Mouse (Mus musculus) embryonic fibroblast, embryonic 13.5 days (primary cell): ENCODE measurements around the gene Lcn9. TPM values are rescaled to one million over a fixed set of nuclear protein-coding genes. Genes with fewer than 3 reads are reported as not detected.

ENCODE experiments used
- H3K27ac ChIP-seq: 2 replicates; pipeline ENCODE4 v1.5.1; 2012; ENCODE audit warnings: low read length, control low read depth, inconsistent platforms; ENCODE audit not compliant: insufficient read depth
- H3K4me1 ChIP-seq: 2 replicates; pipeline ENCODE4 v1.6.1; 2011; ENCODE audit warnings: low read length; ENCODE audit not compliant: control insufficient read depth, insufficient read depth
- H3K4me3 ChIP-seq: 2 replicates; pipeline ENCODE4 v1.5.1; 2011; ENCODE audit warnings: mild to moderate bottlenecking, control low read depth, low read length; ENCODE audit not compliant: insufficient read depth
- CTCF ChIP-seq: IDR thresholded peaks from 2 replicates; pipeline ENCODE4 v1.5.1; 2011; ENCODE audit warnings: mild to moderate bottlenecking, control low read depth, low read length, moderate library complexity, borderline replicate concordance; ENCODE audit not compliant: insufficient read depth
- POLR2A ChIP-seq: IDR thresholded peaks from 2 replicates; pipeline ENCODE4 v1.6.1; 2011; ENCODE audit warnings: low read depth, mild to moderate bottlenecking, control low read depth, low read length, moderate library complexity
- polyA plus RNA-seq: library from polyadenylated mRNA; stranded (reverse); fragments of >200 nt; gene quantifications from 2 replicates; pipeline ENCODE4 v1.2.4, GENCODE M21; 2011; ENCODE audit warnings: low read depth; ENCODE audit not compliant: missing spikeins, insufficient read length

The Lcn9 gene
- polyA plus RNA-seq, 1 experiment: not detected

DNA sequence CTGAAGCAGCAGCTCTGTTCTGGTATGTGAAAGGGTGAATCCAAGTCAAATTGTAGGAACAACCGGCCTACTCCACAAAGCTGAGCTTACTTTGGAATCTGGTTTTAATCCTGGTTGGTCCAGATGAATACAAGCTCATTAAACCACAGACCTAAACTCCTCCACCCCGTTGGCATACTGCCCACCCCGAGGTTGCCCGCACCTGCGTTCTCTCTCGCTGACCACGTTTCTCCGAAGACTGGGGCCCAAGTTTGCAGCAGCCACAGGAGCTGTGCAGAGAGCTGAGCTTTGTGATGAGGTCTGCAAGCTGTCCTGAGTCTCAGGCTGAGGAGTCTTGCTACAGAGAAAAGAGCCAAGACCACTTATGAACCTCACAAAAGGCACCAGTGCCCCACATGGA lies 23.6 kb downstream of the Lcn9 start:
- H3K4me1 ChIP-seq: no peaks in the 10 kb centered on the region
- TF ChIP-seq CTCF (no peak), POLR2A (no peak)
- no peak overlapping the region for H3K27ac ChIP-seq
- no peak overlapping the region for H3K4me3 ChIP-seq

DNA sequence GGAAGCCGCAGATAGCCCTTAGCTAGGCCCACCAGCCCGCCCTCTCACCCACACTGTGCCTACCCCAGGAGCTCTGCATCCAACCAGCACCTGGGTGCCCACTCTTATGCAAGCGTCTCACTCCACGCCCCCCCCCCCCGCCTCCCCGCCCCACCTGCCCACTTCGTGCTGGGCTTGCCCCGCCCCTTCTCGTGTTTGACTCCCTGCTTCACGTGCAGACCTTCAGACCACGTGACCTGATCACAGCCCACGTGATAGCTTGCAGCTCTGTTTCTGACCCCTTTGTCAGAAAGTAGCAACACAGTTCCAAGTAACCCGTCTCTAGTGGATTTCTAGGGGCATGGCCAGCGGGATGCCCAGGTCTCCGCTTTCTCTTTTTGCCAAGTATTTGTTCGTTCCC lies 24.3 kb downstream of the Lcn9 start, which contains the start of gene Sohlh1:
Gene Sohlh1 (minus strand): TSS at position 23 of the 400 bp plus-strand sequence.
- H3K4me1 ChIP-seq: no peaks in the 10 kb centered on the region
- no peak within 1 kb of the TSS for H3K27ac ChIP-seq
- TF ChIP-seq CTCF: no peak
- TF ChIP-seq POLR2A: no peak
- no peak within 1 kb of the TSS for H3K4me3 ChIP-seq

DNA sequence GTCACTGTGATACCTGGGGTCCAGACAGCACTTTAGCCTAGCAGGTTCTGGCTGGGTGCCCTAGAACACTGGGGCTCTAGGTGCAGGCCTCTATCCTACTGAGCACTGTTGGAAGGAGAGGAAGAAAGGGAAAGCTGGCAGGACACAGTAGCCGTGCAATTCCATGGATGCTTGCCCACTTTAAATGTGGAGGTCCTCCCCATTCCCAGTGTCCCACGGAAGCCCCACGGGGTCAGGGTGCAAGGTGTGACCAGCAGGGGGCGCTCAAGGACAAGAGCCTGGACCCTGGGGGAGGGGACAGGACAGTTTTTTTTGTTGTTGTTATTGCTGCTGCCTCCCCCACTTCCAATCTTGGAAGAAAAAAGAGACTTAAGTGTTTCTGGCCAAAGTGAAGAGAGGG lies 27.4 kb downstream of the Lcn9 start:
- no peaks in the 10 kb centered on the region for H3K4me1 ChIP-seq
- TF ChIP-seq POLR2A (no peak), CTCF (peak; percentile 31; the same call in 1 of the 2 replicates)
- H3K4me3 ChIP-seq: no peak overlapping the region

DNA sequence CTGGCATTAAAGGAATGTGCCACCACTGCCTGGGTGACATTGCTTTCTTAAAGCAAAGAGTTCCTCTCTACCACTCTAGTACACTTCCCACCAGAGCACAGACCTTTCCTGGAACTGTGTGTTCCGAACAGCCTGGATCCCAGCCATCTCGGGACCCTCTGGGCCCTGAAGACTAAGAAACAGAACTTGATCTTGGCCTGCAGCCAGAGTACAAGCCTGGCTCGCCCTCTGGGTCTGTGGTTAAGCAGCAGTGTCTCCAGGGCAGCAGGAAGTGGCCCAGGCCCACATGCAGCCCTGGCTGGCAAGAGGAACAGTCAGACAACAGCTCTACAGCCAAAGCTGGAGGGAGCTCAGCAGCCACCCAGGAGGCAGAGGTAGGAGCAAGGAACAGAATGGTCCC lies 29.7 kb downstream of the Lcn9 start:
- H3K4me1 ChIP-seq: no peaks in the 10 kb centered on the region
- no peak for TF ChIP-seq CTCF
- TF ChIP-seq POLR2A: no peak
- no peak overlapping the region for H3K27ac ChIP-seq
- no peak overlapping the region for H3K4me3 ChIP-seq

More for the DNA sequence above, 27.4 kb downstream of the Lcn9 start:
- no peak overlapping the region for H3K27ac ChIP-seq

DNA sequence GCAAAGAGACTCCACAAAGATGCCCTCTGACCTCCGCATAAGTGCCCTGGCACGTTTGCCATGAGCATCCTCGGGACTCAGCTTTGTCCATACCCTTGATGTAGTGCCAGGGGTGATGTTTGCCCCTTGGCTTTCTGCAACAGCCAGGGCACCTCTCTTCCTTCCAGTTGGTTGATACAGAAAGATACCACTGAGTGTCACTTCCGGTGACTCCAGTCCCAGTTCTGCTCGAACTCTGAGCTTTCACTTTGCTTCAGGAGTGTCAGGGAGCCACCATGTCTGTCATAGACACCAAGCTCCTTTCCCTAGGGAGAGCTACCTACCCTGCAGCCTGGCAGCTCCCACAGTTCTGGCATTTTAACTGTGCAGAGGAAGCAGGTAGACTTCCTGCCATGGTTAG lies 31.0 kb downstream of the Lcn9 start:
- Histone ChIP-seq H3K4me3 (no peak overlapping the region), H3K27ac (no peak overlapping the region), H3K4me1 (no peaks in the 10 kb centered on the region)
- TF ChIP-seq POLR2A: no peak
- no peak for TF ChIP-seq CTCF

DNA sequence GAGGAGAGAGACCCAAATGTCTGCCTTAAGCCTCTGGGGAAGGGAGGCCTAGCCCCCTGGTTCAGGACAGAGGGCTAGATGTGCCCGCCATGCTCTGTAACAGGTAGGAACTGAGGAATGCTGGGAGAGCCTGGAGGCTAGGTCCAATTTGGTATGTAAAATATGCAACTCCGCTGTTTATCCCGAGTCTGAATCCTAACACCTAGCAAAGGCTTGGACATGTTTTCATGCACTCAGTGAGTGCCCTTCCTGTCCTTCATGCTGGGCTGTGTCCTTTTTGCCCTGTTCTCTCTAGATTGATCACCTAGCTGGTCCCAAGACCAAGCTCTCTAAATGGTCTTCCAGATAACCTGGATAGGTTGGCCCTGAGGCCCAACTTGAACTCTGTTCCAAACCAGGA lies 36.9 kb downstream of the Lcn9 start:
- no peak overlapping the region for H3K27ac ChIP-seq
- no peak for TF ChIP-seq CTCF
- TF ChIP-seq POLR2A: no peak
- H3K4me3 ChIP-seq: no peak overlapping the region
- no peaks in the 10 kb centered on the region for H3K4me1 ChIP-seq

DNA sequence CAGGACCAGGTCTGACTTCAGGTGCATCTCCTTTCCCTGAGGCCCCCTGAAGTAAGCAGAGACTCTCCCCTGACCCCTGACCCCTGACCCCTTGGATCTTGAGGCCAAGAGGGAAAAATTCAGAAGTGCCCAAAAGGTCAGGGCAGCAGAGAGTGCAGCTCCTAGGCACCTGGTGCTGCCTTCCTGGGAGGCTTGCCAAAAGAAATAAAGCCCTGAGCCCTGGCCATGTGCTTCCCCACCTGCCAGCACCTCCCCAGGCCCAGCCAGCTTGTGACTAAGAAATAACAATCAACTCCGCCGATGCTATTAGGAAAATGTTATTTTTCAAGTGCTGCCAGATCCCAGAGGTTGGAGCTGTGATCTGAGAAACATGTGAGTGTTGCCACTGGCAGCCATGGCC lies 39.1 kb downstream of the Lcn9 start:
- no peak overlapping the region for H3K4me3 ChIP-seq
- H3K4me1 ChIP-seq: no peaks in the 10 kb centered on the region
- TF ChIP-seq CTCF (no peak), POLR2A (no peak)
- H3K27ac ChIP-seq: no peak overlapping the region

DNA sequence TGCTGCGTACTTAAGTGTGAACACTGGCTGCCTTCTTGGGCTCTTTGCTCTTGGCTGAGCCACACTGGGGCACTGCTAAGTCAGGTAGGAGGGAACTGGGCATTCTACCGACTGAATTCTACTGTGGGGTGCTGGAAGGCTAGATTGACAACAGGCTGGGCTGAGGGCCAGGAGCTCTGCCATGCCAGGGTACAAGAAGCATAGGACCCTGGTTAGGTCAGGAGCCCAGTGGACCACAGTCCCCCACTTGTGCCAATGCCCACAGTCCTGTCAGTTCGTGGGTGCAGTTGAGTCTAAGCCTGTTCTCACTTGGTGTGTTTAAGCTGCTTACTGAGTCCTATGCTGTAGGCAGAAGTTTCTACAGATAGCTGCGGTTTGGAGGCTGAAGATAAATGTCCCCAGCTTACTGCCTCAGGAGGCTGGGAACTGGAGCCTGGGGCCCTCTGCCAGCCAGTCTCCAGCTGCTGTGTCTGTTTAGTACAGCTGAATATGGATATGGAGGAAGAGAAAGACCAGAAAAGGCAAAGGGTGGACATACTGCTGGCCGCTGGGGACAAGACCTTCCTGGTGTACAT lies 39.8 kb downstream of the Lcn9 start:
- TF ChIP-seq POLR2A (no peak), CTCF (no peak)
- H3K27ac ChIP-seq: no peak overlapping the region
- no peak overlapping the region for H3K4me3 ChIP-seq

DNA sequence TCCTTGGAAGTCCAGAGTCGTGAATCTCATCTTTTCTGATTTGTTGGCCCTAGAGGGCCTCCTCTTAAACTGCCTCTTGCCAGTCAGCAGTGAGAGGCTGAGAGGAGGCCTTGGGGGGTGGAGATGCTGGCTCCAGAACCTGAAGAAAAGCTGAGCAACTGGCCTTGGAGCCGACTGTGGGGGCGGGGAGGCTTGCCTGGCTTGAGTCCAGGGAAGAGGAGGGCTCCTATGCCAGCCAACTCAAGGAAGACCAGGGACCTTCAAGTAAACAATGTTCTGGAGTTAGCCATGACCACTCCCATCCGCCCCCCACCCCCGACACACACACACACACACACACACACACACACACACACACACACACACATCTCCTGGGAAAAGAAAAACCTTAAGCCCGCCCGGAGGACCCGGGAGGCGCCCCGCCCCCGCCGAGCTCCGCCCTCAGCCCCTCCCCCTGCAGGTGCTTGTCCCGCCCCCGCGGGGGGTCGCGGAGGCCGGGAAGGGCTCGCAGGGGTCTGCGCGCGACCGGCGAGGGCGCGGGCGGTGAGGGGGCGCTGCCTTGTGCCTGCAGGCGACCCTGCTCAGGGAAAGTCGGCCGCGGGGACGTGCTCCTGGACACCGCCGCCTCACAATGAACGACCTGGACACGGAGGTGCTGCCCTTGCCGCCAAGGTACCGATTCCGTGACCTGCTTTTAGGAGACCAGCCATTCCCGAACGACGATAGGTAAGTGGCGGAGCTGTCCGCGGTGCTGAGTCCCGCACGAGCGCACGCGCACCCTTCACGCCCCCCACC lies 40.6 kb downstream of the Lcn9 start, which contains the start of gene Kcnt1:
Gene Kcnt1 (plus strand): TSS at position 398 of the 795 bp plus-strand sequence.
- Histone ChIP-seq H3K4me1 (no peaks in the 10 kb centered on the region), H3K4me3 (no peak within 1 kb of the TSS), H3K27ac (no peak within 1 kb of the TSS)
- no peak for TF ChIP-seq POLR2A
- no peak for TF ChIP-seq CTCF

More for the DNA sequence above, 39.8 kb downstream of the Lcn9 start:
- H3K4me1 ChIP-seq: no peaks in the 10 kb centered on the region

DNA sequence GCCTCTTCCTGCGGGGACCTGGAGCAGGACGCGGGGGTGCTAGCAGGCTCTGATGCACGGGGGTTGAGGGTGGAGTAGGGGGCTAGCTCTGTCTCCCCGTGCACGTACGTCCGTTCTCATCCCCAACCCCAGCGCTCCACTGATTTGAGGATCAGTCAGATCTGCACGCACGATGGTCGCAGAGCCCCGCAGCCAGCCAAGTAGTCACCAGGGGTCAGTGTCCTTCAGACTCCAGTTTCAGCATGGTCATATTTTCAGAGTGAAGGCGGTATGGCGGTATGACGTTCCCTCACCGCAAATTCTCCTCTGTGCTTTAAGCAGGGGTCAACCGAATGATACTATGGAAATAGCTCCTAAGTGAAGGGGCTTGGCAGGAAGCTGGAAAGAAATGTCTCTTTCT lies 41.3 kb downstream of the Lcn9 start:
- Histone ChIP-seq H3K4me3 (no peak overlapping the region), H3K27ac (no peak overlapping the region), H3K4me1 (no peaks in the 10 kb centered on the region)
- TF ChIP-seq POLR2A (no peak), CTCF (no peak)
